Mouse (Mus musculus): ENCODE measurements around the gene Iffo2. TPM values are rescaled to one million over a fixed set of nuclear protein-coding genes. Genes with fewer than 3 reads are reported as not detected.

Gene Iffo2
- total and polyA plus RNA-seq, 3 experiments: 1.3 to 2.7 TPM; not detected in 1

GRCm38 (mm10) chr4:139606732-139607131 is 76.4 kb downstream of the Iffo2 start:
- TF ChIP-seq NRF1 (IDR thresholded peaks at IDR 0.05; ENCODE audit: insufficient read depth, low read depth, low read length, poor library complexity, severe bottlenecking): no peak
- TF ChIP-seq POLR2AphosphoS2 (IDR thresholded peaks at IDR 0.05; ENCODE audit: low read length): no peak
- no peak for TF ChIP-seq NELFE (IDR thresholded peaks at IDR 0.05; ENCODE audit: low read depth, low read length)
- TF ChIP-seq CHD2 (IDR thresholded peaks at IDR 0.05; ENCODE audit: low read length): no peak
- TF ChIP-seq SMC3 (IDR thresholded peaks at IDR 0.05; ENCODE audit: low read depth, low read length): no peak
- TF ChIP-seq ELF1 (IDR thresholded peaks at IDR 0.05; ENCODE audit: low read depth, low read length): no peak
- TF ChIP-seq HCFC1 (IDR thresholded peaks at IDR 0.05; ENCODE audit: low read depth, low read length): no peak
- TF ChIP-seq MXI1 (IDR thresholded peaks at IDR 0.05; ENCODE audit: low read depth, low read length): no peak
- TF ChIP-seq CHD1 (IDR thresholded peaks at IDR 0.05; ENCODE audit: low read depth, low read length): no peak
- no peak for TF ChIP-seq SIN3A (IDR thresholded peaks at IDR 0.05; ENCODE audit: low read length)
- TF ChIP-seq TCF12 (IDR thresholded peaks at IDR 0.05; ENCODE audit: low read depth, low read length): no peak
- no peak for TF ChIP-seq MAFK (IDR thresholded peaks at IDR 0.05; ENCODE audit: borderline replicate concordance, low read depth, low read length)
- no peak overlapping the region for H3K9ac ChIP-seq (ENCODE audit: control insufficient read depth, low read depth, low read length, poor library complexity, severe bottlenecking)
- no peak overlapping the region for H3K4me3 ChIP-seq (ENCODE audit: control insufficient read depth in 1 of 2, insufficient read depth in 1 of 2, low read depth in 2 of 2, low read length in 2 of 2)
- no peaks in the 10 kb centered on the region for H3K27me3 ChIP-seq (ENCODE audit: control insufficient read depth in 1 of 2, insufficient read depth in 2 of 2, low read length in 2 of 2)
- no peaks in the 10 kb centered on the region for H3K4me1 ChIP-seq (ENCODE audit: control insufficient read depth in 1 of 2, insufficient read depth in 2 of 2, low read length in 2 of 2)
- no peaks in the 10 kb centered on the region for H3K36me3 ChIP-seq (ENCODE audit: control insufficient read depth in 1 of 2, insufficient read depth in 2 of 2, low read length in 2 of 2)
- H3K79me2 ChIP-seq (ENCODE audit: control insufficient read depth, insufficient read depth, low read length, poor library complexity): no peaks in the 10 kb centered on the region
- DNase-seq (ENCODE audit: low read depth, low spot score): no peak
- no peaks in the 10 kb centered on the region for H3K9me3 ChIP-seq (replicated peaks; ENCODE audit: insufficient read depth, low read length)
- H3K27ac ChIP-seq (ENCODE audit: control insufficient read depth, low read depth, low read length): no peak overlapping the region

- Histone ChIP-seq H3K4me3 (ENCODE audit: control insufficient read depth in 1 of 2, insufficient read depth in 1 of 2, low read depth in 2 of 2, low read length in 2 of 2) (no peak overlapping the region), H3K9me3 (replicated peaks; ENCODE audit: insufficient read depth, low read length) (no peaks in the 10 kb centered on the region), H3K4me1 (ENCODE audit: control insufficient read depth in 1 of 2, insufficient read depth in 2 of 2, low read length in 2 of 2) (no peaks in the 10 kb centered on the region), H3K36me3 (ENCODE audit: control insufficient read depth in 1 of 2, insufficient read depth in 2 of 2, low read length in 2 of 2) (no peaks in the 10 kb centered on the region), H3K9ac (ENCODE audit: control insufficient read depth, low read depth, low read length, poor library complexity, severe bottlenecking) (no peak overlapping the region), H3K27ac (ENCODE audit: control insufficient read depth, low read depth, low read length) (no peak overlapping the region), H3K79me2 (ENCODE audit: control insufficient read depth, insufficient read depth, low read length, poor library complexity) (no peaks in the 10 kb centered on the region), H3K27me3 (ENCODE audit: control insufficient read depth in 1 of 2, insufficient read depth in 2 of 2, low read length in 2 of 2) (no peaks in the 10 kb centered on the region)
- no peak for TF ChIP-seq USF1 (IDR thresholded peaks at IDR 0.05; ENCODE audit: low read depth, low read length)
- no peak for TF ChIP-seq JUND (IDR thresholded peaks at IDR 0.05; ENCODE audit: low read depth, low read length)
- TF ChIP-seq POLR2A (IDR thresholded peaks at IDR 0.05; ENCODE audit: control insufficient read depth in 1 of 2, insufficient read depth in 1 of 2, low read depth in 1 of 2, low read length in 2 of 2, poor library complexity in 1 of 2): no peak
- no peak for TF ChIP-seq MYC (IDR thresholded peaks at IDR 0.05; ENCODE audit: low read depth, low read length)
- TF ChIP-seq TBP (IDR thresholded peaks at IDR 0.05; ENCODE audit: low read depth, low read length): no peak
- no peak for DNase-seq (ENCODE audit: low read depth, low spot score)
Measured at GRCm38 (mm10) chr4:139608975-139609374, 78.6 kb downstream of the Iffo2 start.

GRCm38 (mm10) chr4:139610954-139611353 is 80.6 kb downstream of the Iffo2 start:
- no peaks in the 10 kb centered on the region for H3K79me2 ChIP-seq (ENCODE audit: control insufficient read depth, insufficient read depth, low read length, poor library complexity)
- TF ChIP-seq ZNF384 (IDR thresholded peaks at IDR 0.05; ENCODE audit: low read depth, low read length): no peak
- H3K9me3 ChIP-seq (replicated peaks; ENCODE audit: insufficient read depth, low read length): no peaks in the 10 kb centered on the region
- no peak overlapping the region for H3K4me3 ChIP-seq (ENCODE audit: control insufficient read depth in 1 of 2, insufficient read depth in 1 of 2, low read depth in 2 of 2, low read length in 2 of 2)
- DNase-seq (ENCODE audit: low read depth, low spot score): no peak
- H3K4me1 ChIP-seq (ENCODE audit: control insufficient read depth in 1 of 2, insufficient read depth in 2 of 2, low read length in 2 of 2): no peaks in the 10 kb centered on the region
- H3K27ac ChIP-seq (ENCODE audit: control insufficient read depth, low read depth, low read length): no peak overlapping the region
- H3K36me3 ChIP-seq (ENCODE audit: control insufficient read depth in 1 of 2, insufficient read depth in 2 of 2, low read length in 2 of 2): no peaks in the 10 kb centered on the region
- H3K27me3 ChIP-seq (ENCODE audit: control insufficient read depth in 1 of 2, insufficient read depth in 2 of 2, low read length in 2 of 2): no peaks in the 10 kb centered on the region
- H3K9ac ChIP-seq (ENCODE audit: control insufficient read depth, low read depth, low read length, poor library complexity, severe bottlenecking): no peak overlapping the region
